Mouse (Mus musculus): ENCODE data around the gene Il17f.
"Not testable (repeated sequence)": the region's sequence is repeated elsewhere in the genome, so short reads cannot be mapped to it uniquely, and the experiment has no call there.

Gene Il17f

DNA sequence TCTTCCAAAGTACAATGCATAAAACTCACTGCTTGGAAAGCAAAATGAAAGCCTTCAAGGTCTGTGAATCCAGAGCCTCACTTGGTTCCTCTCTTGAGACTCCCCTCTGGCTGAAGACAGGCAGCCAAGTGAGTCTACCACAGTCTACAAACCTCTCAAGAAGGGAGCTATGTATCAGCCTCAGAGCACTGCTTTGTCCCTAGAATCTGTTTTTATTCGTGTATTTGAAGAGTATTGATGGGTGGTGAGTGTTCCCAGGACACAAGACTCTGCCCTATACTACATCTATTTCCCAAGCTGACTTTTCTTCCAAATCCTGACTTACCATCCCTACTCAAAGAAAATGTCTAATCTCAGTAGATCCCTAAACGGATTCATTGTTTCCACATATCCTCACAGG lies 12.1 kb downstream of the Il17f start:
- DNase-seq = no peak

DNA sequence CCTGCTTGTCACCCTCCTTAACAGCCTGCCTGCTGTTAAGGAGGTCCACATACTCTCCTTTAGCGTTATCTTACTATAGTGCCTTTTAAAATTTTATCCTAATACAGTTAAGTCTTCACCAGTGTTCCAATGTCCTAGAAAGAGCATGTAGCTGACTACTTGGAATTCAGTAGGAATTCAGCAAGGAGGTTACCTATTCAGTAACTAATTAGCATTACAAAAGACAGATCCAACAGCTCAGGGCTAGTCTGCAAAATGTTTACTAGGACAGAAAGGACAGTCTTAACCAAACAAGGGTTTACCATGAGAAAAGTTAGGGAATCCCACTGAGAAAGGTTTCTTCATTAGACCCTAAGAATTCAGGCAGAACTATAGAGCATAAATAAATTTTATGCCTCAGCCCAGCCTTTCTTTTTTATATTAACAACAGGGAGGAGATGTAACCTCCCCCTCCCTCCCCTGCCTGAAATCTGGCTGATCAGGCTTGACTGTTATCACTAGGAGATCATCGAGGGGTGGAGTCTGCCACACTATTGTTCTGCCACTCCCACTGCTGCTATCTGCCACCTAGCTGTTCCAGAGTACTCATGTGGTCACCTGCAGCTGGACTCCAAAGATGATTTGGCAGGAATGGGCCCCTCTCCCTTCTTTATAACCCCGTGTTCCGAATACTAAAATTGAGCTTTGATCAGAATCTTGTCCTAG lies 16.2 kb downstream of the Il17f start:
- not testable (repeated sequence) for DNase-seq

DNA sequence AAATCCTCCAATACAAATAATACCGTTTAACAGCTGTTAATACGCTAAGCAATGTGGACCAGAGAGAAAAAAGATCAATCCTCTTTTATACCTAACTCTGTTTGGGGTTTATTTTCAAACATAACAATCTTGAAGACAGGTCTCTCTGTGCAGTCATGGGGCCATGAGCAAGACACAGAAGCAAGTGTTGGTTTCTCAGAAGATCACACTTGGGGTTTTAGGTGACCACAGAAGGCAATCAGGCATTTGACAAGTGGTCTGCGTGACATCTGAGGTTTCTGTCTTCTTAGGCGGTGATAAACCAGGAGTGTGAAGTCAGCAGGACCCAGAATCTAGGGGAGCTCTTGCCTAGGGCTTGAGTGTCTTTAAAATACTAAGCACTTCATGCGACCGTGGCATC lies 23.9 kb downstream of the Il17f start:
- DNase-seq = no peak

DNA sequence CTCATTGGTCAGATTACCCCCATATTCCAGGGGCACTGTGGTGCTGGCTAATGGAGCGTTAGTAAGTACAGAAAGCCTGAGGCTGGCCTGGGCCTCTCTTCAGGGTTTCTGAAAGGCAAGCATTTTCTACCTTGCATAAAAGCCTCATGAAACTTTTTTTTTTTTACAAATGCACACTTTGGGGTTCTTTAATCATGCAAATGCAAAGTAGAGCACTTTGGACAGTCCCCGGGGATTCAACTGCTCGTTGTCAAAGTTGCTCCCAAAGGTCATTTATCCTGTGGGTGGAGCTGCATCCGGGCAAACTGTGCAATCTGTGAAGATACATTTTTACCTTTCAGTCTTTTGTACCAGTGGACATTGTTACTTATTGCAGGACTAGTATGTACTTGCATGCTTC lies 29.0 kb downstream of the Il17f start:
- no peak for DNase-seq

DNA sequence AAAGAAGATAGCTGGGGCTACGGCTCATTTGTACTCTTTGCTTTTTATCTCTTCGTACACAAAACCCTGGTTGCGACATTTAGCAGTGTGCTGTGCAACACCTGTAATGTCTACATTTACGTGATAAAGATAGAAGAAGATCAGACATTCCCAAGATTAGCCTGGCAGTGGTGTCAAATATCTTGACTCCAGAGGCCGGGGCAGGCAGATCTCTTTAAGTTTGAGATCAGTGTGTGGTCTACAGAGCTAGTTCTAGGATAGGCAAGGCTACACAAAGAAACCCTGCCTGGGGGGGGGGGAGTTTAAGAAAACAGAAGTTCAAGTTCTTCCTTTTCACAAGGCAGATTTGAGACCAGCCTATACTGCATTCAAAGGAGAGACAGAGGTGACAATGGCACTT lies 30.1 kb downstream of the Il17f start:
- no peak for DNase-seq

DNA sequence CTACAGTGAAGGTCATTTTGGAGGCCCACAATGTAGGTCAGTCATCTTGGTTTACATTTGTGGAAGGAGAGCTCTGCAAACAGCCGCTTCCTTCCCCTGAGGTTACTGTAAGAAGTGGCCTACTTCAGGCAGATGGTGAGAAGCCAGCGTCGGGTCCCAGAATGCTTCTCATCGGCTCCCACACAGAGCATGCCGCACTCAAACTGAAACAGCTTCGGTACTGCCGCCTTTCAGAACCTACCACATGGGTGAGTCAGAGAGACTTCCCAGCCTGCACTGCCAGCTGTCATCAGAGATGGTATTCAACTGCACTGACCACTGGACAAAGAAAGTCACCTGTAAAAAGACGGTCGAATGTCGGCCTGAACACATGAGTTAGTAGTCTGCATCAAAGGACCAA lies 30.6 kb downstream of the Il17f start:
- DNase-seq = no peak

DNA sequence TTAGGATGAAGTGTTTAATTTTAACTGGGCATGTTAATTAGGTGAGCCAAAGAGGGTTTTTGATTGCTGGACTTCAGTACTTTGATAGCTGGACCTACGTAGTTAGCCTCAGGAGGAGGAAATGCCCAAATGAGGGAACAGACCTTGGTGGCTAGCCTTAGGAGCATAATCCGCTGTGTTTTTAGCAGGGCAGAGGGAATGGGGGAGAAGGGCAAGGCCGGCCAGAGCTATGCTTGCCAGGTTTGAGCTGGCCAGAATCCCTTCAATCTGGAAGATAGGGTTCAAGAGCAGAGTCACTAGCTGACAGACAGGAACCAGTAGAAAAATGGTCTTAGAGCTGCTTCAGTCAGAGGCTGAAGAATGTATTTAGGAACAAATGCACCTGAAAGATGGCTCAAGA lies 32.8 kb downstream of the Il17f start:
- DNase-seq = no peak

DNA sequence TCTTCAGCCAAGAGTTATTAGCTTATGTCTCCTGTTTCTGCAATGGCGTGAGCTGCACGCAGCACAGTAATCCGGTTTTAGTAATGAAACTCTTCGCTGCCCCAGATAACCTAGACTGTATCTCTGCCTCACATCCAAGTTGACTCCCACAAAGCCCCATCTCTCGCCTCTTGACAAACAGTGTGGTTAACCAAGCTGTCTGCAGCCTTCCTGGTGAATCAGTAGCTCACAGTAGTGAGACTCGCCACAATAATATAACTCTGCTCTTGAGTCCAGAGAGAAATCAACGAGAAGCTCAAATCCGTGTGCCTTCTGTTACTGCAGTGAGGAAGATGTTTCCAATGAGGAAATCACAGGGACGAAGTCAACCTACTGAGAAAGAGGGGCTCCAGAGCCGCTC lies 36.0 kb downstream of the Il17f start:
- DNase-seq = no peak

DNA sequence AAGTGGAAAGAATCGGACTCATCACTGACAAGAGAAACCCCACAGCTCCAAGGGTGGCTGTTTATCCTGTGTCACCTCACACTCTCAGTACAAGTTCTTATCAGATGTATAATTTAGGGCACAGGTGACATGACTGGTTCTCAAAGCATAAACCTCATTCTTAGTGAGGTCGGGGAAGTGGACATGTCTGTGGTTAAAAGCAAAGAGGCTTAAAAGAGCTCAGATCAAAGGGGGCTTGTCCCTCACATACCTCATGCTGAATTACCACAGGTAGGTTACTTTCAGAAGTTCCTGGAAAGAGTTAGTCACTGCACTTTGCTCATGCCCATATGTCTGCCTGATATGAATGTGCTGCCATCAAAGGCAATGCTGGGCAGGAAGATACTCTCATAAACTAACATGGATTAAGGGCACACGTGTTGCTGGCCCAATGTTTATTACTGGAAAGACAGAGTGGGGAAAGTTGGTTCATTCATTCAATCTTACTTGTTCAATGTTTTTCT lies 49.9 kb downstream of the Il17f start:
- DNase-seq = no peak

DNA sequence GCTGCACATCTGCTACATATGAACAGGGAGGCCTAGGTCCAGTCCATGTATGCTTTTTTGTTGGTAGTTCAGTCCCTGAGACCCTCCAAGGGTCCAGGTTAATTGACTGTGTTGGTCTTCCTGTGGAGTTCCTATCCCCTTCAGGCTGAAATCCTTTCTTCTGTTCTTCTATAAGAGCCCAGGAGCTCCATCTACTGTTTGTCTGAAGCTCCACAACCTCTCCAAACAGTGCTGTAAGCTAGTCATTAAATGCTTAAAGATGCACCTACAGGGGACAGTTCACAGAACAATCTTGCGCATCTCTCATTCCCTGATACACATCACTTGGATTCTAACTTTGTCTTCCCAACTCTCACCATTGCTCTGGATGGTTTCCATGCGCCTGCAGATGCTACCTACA lies 51.9 kb downstream of the Il17f start:
- DNase-seq = no peak

DNA sequence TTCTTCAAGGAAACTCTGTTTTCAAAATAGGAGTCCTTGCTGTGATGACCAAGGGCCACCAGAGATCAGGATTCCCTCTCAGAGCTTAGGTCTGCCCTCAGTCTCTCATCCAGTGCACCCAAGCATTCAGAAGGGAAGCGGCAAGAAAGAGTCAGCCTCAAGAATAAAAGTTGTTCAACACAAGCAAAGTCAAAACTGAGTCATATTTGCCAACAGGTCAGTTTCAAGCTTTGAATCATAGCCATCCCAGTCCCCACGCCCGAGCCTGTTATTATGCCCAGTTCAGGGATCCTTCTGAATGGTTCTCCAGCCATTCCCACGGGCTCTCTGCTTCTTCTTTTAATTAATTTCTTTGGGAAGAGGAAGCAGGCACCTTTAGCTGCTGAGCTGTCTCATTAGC lies 53.8 kb downstream of the Il17f start:
- DNase-seq = no peak

DNA sequence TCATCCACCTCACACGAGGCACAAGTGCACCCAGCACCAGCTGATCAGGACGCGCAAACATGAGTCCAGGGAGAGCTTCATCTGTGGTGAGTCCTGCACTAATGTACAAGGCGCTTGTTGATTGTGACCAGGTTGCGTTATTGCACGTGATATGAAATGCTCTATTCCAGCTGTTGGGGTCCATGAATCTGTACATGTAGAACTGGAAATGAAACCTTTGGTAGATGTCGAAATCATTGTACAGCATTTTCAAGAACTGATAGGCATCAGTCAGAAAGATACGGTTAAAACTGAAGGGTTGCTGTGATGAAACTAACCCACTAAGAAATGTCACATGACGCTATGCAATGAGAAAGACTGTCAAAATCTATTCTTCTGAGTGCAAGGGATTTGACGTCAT lies 59.5 kb downstream of the Il17f start, which contains the start of gene Il17a:
Gene Il17a (plus strand): TSS at position 3 of the 400 bp plus-strand sequence.
- no peak for DNase-seq

Data from cerebellum, adult 11 months (tissue).